ENCODE assay signal across 9 mouse cellular contexts in genomic region chr17:24243311-24243969, GRCm38 (mm10). TPM values are rescaled to one million over a fixed set of nuclear protein-coding genes. Genes with fewer than 3 reads are reported as not detected.
DNase-seq lines count a peak whose midpoint lies in the region; ATAC-seq lines count a peak whose summit lies in the region.
"Had no signal": no experiment of that assay in that cellular context is flagged by ENCODE, and none has a peak within 500 bp of the region (broad histone marks: within the 10 kb centered on the region; RNA-seq: fewer than 3 reads in every experiment).

No protein-coding gene starts in this region.

- no peak overlapping the region for H3K9ac ChIP-seq in liver, embryonic 11.5 days (ENCODE audit: low read depth, low read length)
- H3K9ac ChIP-seq: limb, embryonic 13.5 days had no signal

- peaks cover 80% of the 10 kb centered on the region for H3K36me3 ChIP-seq in liver, embryonic 11.5 days (ENCODE audit: control insufficient read depth, insufficient read depth, low read length)

- H3K4me3 ChIP-seq in liver, embryonic 11.5 days (ENCODE audit: low read depth, low read length), result no peak overlapping the region
- H3K4me3 ChIP-seq: limb, embryonic 13.5 days had no signal

- peaks cover 10% of the 10 kb centered on the region for H3K9me3 ChIP-seq in liver, embryonic 11.5 days (ENCODE audit: control insufficient read depth, low read length)

- H3K4me1 ChIP-seq in liver, embryonic 11.5 days (replicated peaks; ENCODE audit: control insufficient read depth, insufficient read depth, low read length), result no peaks in the 10 kb centered on the region
- H3K4me1 ChIP-seq: limb, embryonic 13.5 days had no signal

- no peak overlapping the region for H3K4me2 ChIP-seq in liver, embryonic 11.5 days
- H3K4me2 ChIP-seq: limb, embryonic 13.5 days had no signal

- no peak for ATAC-seq in liver, embryonic 11.5 days (replicated peaks; ENCODE audit: low FRiP score)
- 0 out of 2 replicates have a peak, but pooled peaks have one; percentile 50 for ATAC-seq in common myeloid progenitor, adult 5-6 weeks (replicated peaks; ENCODE audit: low read depth, poor library complexity, severe bottlenecking)
- ATAC-seq in megakaryocyte, adult 5-6 weeks (ENCODE audit: poor library complexity, severe bottlenecking), result peak; percentile 64; the same call in 1 of the 2 replicates

- no peak overlapping the region for H3K27ac ChIP-seq in liver, embryonic 11.5 days (ENCODE audit: low read depth, low read length)
- H3K27ac ChIP-seq: limb, embryonic 13.5 days had no signal

- WGBS in liver, embryonic 11.5 days, result 83% methylated on average over 4 of the region's 4 CpGs

- peak; percentile 17 for DNase-seq in adrenal gland, adult 2 months
- DNase-seq in adrenal gland, adult 8-10 months, result no peak
- DNase-seq in liver, result peak; percentile 75
- DNase-seq in liver, embryonic 11.5 days (ENCODE audit: low spot score), result no peak
- DNase-seq in ovary, adult 18-20 months (ENCODE audit: low spot score), result no peak
- no peak for DNase-seq in cerebellum, adult 9-11 months

- no peaks in the 10 kb centered on the region for H3K27me3 ChIP-seq in liver, embryonic 11.5 days (replicated peaks; ENCODE audit: control insufficient read depth, insufficient read depth, low read length)
- H3K27me3 ChIP-seq: limb, embryonic 13.5 days had no signal

RNA-seq across cellular contexts. Expression of gene Ccnf, which starts 7.8 kb away (rescaled TPM):
- total RNA-seq in adrenal gland, adult 2 months (2021), result 1 to 10 TPM; 1.8 to 4.0 TPM
- polyA plus RNA-seq in adrenal gland, adult 2 months (2012; rRNA removed), result 1.9 and 2.0 TPM in 2 replicates
- 1 to 10 TPM; 1.9 to 3.6 (median 2.7) TPM for total RNA-seq in adrenal gland, adult 8-10 months (2022)
- 95.6 and 107 TPM in 2 replicates for polyA plus RNA-seq in liver, embryonic 11.5 days (2014; fragmentation: Nextera tagmentation; extraction: Ambion mirVana)
- 29.1 and 30.8 TPM in 2 replicates for total RNA-seq in common myeloid progenitor, adult 5-6 weeks (2017)
- 34.1 and 35.1 TPM in 2 replicates for total RNA-seq in megakaryocyte, adult 5-6 weeks (2015)
- 40.4 and 49.4 TPM in 2 replicates for total RNA-seq in megakaryocyte, adult 5-6 weeks (2017)

RNA-seq across cellular contexts. Expression of gene Tedc2, which starts 22.8 kb away (rescaled TPM):
- 1 to 10 TPM; 7.0 to 7.6 TPM for total RNA-seq in adrenal gland, adult 2 months (2021)
- polyA plus RNA-seq in adrenal gland, adult 2 months (2012; rRNA removed), result 7.5 and 7.8 TPM in 2 replicates
- 1 to 10 TPM; 6.1 to 9.8 (median 7.6) TPM for total RNA-seq in adrenal gland, adult 8-10 months (2022)
- polyA plus RNA-seq in liver, embryonic 11.5 days (2014; fragmentation: Nextera tagmentation; extraction: Ambion mirVana), result 16.6 and 17.2 TPM in 2 replicates
- 17.4 and 18.4 TPM in 2 replicates for total RNA-seq in common myeloid progenitor, adult 5-6 weeks (2017)
- 6.6 and 7.8 TPM in 2 replicates for total RNA-seq in megakaryocyte, adult 5-6 weeks (2015)
- 12.3 and 13.5 TPM in 2 replicates for total RNA-seq in megakaryocyte, adult 5-6 weeks (2017)

RNA-seq across cellular contexts. Expression of gene Ntn3, which starts 34.1 kb away (rescaled TPM):
- 1 to 10 TPM; 1.4 to 2.4 TPM for total RNA-seq in adrenal gland, adult 2 months (2021)
- polyA plus RNA-seq in adrenal gland, adult 2 months (2012; rRNA removed), result 7.4 and 8.8 TPM in 2 replicates
- total RNA-seq in adrenal gland, adult 8-10 months (2022), result 1 to 10 TPM; 1.7 to 4.2 (median 2.9) TPM
- polyA plus RNA-seq in liver, embryonic 11.5 days (2014; fragmentation: Nextera tagmentation; extraction: Ambion mirVana), result 2.3 and 2.7 TPM in 2 replicates
- 0.10 and 0.50 TPM in 2 replicates for total RNA-seq in common myeloid progenitor, adult 5-6 weeks (2017)
- total RNA-seq in megakaryocyte, adult 5-6 weeks (2015), result 0.11 TPM in 1 of 2 replicates, not detected in the other
- total RNA-seq in megakaryocyte, adult 5-6 weeks (2017), result 0.08 TPM in 1 of 2 replicates, not detected in the other

RNA-seq across cellular contexts. Expression of gene Tbc1d24, which starts 38.1 kb away (rescaled TPM):
- 10 to 100 TPM; 13.4 to 17.1 TPM for total RNA-seq in adrenal gland, adult 2 months (2021)
- polyA plus RNA-seq in adrenal gland, adult 2 months (2012; rRNA removed), result 24.6 and 33.5 TPM in 2 replicates
- 10 to 100 TPM; 18.8 to 24.3 (median 23.8) TPM for total RNA-seq in adrenal gland, adult 8-10 months (2022)
- polyA plus RNA-seq in liver, embryonic 11.5 days (2014; fragmentation: Nextera tagmentation; extraction: Ambion mirVana), result 13.3 and 14.5 TPM in 2 replicates
- total RNA-seq in common myeloid progenitor, adult 5-6 weeks (2017), result 4.8 and 5.3 TPM in 2 replicates
- total RNA-seq in megakaryocyte, adult 5-6 weeks (2015), result 5.5 and 11.8 TPM in 2 replicates
- total RNA-seq in megakaryocyte, adult 5-6 weeks (2017), result 4.0 and 4.6 TPM in 2 replicates

Comparison
In these comparisons a context has a peak if more than half of its experiments do, and no peak if none do; other contexts are left out.
1. DNase-seq: peak in adrenal gland, adult 2 months (single experiment) and liver (single experiment); none in adrenal gland, adult 8-10 months (single experiment), liver, embryonic 11.5 days (single experiment), ovary, adult 18-20 months (single experiment) and cerebellum, adult 9-11 months (single experiment).